Comparison of ENCODE assay signal across 8 mouse cellular contexts in genomic region chr12:16800259-16800958, GRCm38 (mm10). TPM values are rescaled to one million over a fixed set of nuclear protein-coding genes. Genes with fewer than 3 reads are reported as not detected.
DNase-seq lines count a peak whose midpoint lies in the region; ATAC-seq and TF ChIP-seq lines count a peak whose summit lies in the region.

Gene Greb1, minus strand, starts transcription at chr12:16800886.

- 0 out of 2 replicates have a peak, but pooled peaks cover 2% of the 10 kb centered on the region for H3K4me1 ChIP-seq in liver, postnatal 0 days (ENCODE audit: insufficient read depth)

- H3K27me3 ChIP-seq in liver, postnatal 0 days (ENCODE audit: insufficient read depth, low read length), result peaks cover 23% of the 10 kb centered on the region

- H3K4me2 ChIP-seq in liver, postnatal 0 days (ENCODE audit: low read depth, low read length), result peak within 1 kb of the TSS; percentile 82

- peak within 1 kb of the TSS; percentile 46; the same call in 1 of the 2 replicates for H3K9ac ChIP-seq in liver, postnatal 0 days (replicated peaks)

- 2% methylated on average over 45 of the region's 53 CpGs for WGBS in liver, postnatal 0 days (ENCODE audit: insufficient replicate concordance)

- no peaks in the 10 kb centered on the region for H3K36me3 ChIP-seq in liver, postnatal 0 days (replicated peaks; ENCODE audit: insufficient read depth, low read length)

- peak within 1 kb of the TSS; percentile 47 for H3K4me3 ChIP-seq in liver, postnatal 0 days (ENCODE audit: low read depth, low read length)

- ATAC-seq in cerebellum, adult (ENCODE audit: insufficient number of reproducible peaks, low FRiP score, low TSS enrichment), result 0 out of 2 replicates have a peak, but pooled peaks have one; percentile 15
- peak; percentile 71 for ATAC-seq in liver, postnatal 0 days

- no peak for TF ChIP-seq EP300 in liver, postnatal 0 days (IDR thresholded peaks at IDR 0.05; ENCODE audit: low read depth)

- DNase-seq in cerebellum, adult 11-12 months, result no peak
- peak; percentile 33 for DNase-seq in right cerebral cortex, postnatal 4 days
- no peak for DNase-seq in right cerebral cortex, adult 18-20 months
- peak; percentile 39 for DNase-seq in heart, postnatal 4 days
- peak; percentile 30 for DNase-seq in liver, postnatal 0 days
- DNase-seq in spleen, postnatal 36 days (ENCODE audit: low spot score in 2 of 2), result no peak
- no peak for DNase-seq in frontal cortex, postnatal 10 days (ENCODE audit: low spot score in 2 of 2)

- no peak for TF ChIP-seq CTCF in liver, postnatal 0 days (IDR thresholded peaks at IDR 0.05; ENCODE audit: low read depth)

- H3K27ac ChIP-seq in liver, postnatal 0 days (ENCODE audit: low read depth), result no peak within 1 kb of the TSS

- H3K9me3 ChIP-seq in liver, postnatal 0 days (ENCODE audit: low read length), result no peaks in the 10 kb centered on the region

RNA-seq across cellular contexts. Expression of gene Greb1, which starts in this region (rescaled TPM):
- total RNA-seq in heart, postnatal 4 days (2021), result under 1 TPM; 0.10 to 0.54 TPM
- polyA plus RNA-seq in liver, postnatal 0 days (2015; fragmentation: Nextera tagmentation; extraction: Ambion mirVana), result 0.12 and 0.22 TPM in 2 replicates

Comparison
In these comparisons a context has a peak if more than half of its experiments do, and no peak if none do; other contexts are left out.
1. Peak in DNase-seq in heart, postnatal 4 days; RNA of the gene not detected or under 1 TPM.
2. Peak in DNase-seq, ATAC-seq, H3K4me3 ChIP-seq, H3K9ac ChIP-seq and H3K4me2 ChIP-seq in liver, postnatal 0 days; RNA of the gene not detected or under 1 TPM.